Mouse (Mus musculus) megakaryocyte, embryonic 14.5 days (primary cell): Measurements from ENCODE around the gene Hsp90ab1.

Experiments used
- FLI1 ChIP-seq: IDR thresholded peaks from 2 replicates; pipeline ENCODE4 v1.6.1; 2012; ENCODE audit warnings: low read length, inconsistent platforms, mixed read lengths
- GATA1 ChIP-seq: IDR thresholded peaks from 3 replicates; pipeline ENCODE4 v1.6.1; 2012; ENCODE audit warnings: mixed read lengths, low read length, inconsistent platforms, borderline replicate concordance

DNA sequence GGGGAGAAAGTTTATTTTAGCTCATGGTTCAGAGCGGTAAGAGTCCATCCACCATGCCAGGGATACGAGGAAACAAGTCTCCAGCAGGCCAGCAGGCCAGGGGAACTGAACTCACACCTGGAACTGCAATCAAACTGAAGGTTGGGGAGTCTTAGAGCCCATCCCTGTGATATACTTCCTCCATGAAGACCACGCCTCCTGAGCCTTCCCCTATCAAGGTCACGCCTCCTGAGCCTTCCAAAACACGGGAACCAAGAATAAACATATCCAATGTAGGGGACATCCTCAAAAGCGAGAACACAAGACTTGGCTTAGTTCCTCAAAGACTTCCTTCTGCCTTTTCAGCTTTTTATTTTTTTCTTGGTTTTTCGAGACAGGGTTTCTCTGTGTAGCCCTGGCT lies 39.9 kb upstream of the Hsp90ab1 start:
- no peak for TF ChIP-seq GATA1
- no peak for TF ChIP-seq FLI1
